Mouse (Mus musculus): ENCODE data around the gene 1700093K21Rik.
A peak's percentile ranks its signal among the peaks of the same experiment; 100 is the strongest.
"Not testable (repeated sequence)": the region's sequence is repeated elsewhere in the genome, so short reads cannot be mapped to it uniquely, and the experiment has no call there.

The 1700093K21Rik gene

GRCm38 (mm10) chr11:23520473-23521205, at the start of gene 1700093K21Rik:
Gene 1700093K21Rik, minus strand, starts transcription at chr11:23521155.
- no peak for DNase-seq (ENCODE audit: low spot score)

GRCm38 (mm10) chr11:23570130-23570529, 49.2 kb upstream of the 1700093K21Rik start:
- no peak for DNase-seq (ENCODE audit: low spot score)

GRCm38 (mm10) chr11:23565761-23566160, 44.8 kb upstream of the 1700093K21Rik start:
- peak; percentile 53 for DNase-seq (ENCODE audit: low spot score)

- no peak for DNase-seq (ENCODE audit: low spot score)
These were observed 36.2 kb upstream of the 1700093K21Rik start for GRCm38 (mm10) chr11:23557039-23557630.

GRCm38 (mm10) chr11:23537446-23537845, 16.5 kb upstream of the 1700093K21Rik start:
- no peak for DNase-seq (ENCODE audit: low spot score)

- no peak for DNase-seq (ENCODE audit: low spot score)
These were observed 2.0 kb downstream of the 1700093K21Rik start for GRCm38 (mm10) chr11:23518981-23519380.

GRCm38 (mm10) chr11:23515315-23515714, 5.6 kb downstream of the 1700093K21Rik start:
- DNase-seq (ENCODE audit: low spot score), result no peak

GRCm38 (mm10) chr11:23514785-23515184, 6.2 kb downstream of the 1700093K21Rik start:
- not testable (repeated sequence) for DNase-seq (ENCODE audit: low spot score)

GRCm38 (mm10) chr11:23504801-23505200, 16.2 kb downstream of the 1700093K21Rik start:
- not testable (repeated sequence) for DNase-seq (ENCODE audit: low spot score)

- DNase-seq (ENCODE audit: low spot score), result no peak
These were observed 22.3 kb downstream of the 1700093K21Rik start for GRCm38 (mm10) chr11:23498609-23499008.

GRCm38 (mm10) chr11:23497718-23498509, 23.0 kb downstream of the 1700093K21Rik start, which contains the start of gene Ahsa2:
Gene Ahsa2, minus strand, starts transcription at chr11:23498030.
- DNase-seq (ENCODE audit: low spot score), result peak; percentile 92

- no peak for DNase-seq (ENCODE audit: low spot score)
These were observed 23.6 kb downstream of the 1700093K21Rik start for GRCm38 (mm10) chr11:23497335-23497717.

- no peak for DNase-seq (ENCODE audit: low spot score)
These were observed 24.3 kb downstream of the 1700093K21Rik start for GRCm38 (mm10) chr11:23496661-23497060.

- no peak for DNase-seq (ENCODE audit: low spot score)
These were observed 25.7 kb downstream of the 1700093K21Rik start for GRCm38 (mm10) chr11:23495231-23495630.

- DNase-seq (ENCODE audit: low spot score), result no peak
These were observed 28.7 kb downstream of the 1700093K21Rik start for GRCm38 (mm10) chr11:23492048-23492790.

GRCm38 (mm10) chr11:23489955-23490354, 31.0 kb downstream of the 1700093K21Rik start:
- DNase-seq (ENCODE audit: low spot score), result no peak
